Mouse (Mus musculus) left cerebral cortex, adult 2 months (tissue): ENCODE results near the gene Tmem184a. TPM values are rescaled to one million over a fixed set of nuclear protein-coding genes. Genes with fewer than 3 reads are reported as not detected.

Source experiments
- DNase-seq, 2 experiments: peaks; one replicate each; pipeline ENCODE4 v3.0.0; 2021 to 2022; ENCODE audit warnings: low spot score in 2 of 2, mixed read lengths in 1 of 2; ENCODE audit errors: extremely low spot score in 1 of 2
- H3K27ac ChIP-seq: fragments of 200-600 bp; 2 replicates; pipeline ENCODE4 v1.8.1; 2022
- H3K4me3 ChIP-seq: fragments of 200-600 bp; 2 replicates; pipeline ENCODE4 v1.8.1; 2022
- CTCF ChIP-seq: fragments of 200-600 bp; IDR thresholded peaks from 2 replicates; pipeline ENCODE4 v1.8.1; 2022; ENCODE audit warnings: antibody characterized with exemption, mild to moderate bottlenecking, moderate library complexity
- intact Hi-C: fragments of 180-260 bp; cut with DNase I; formaldehyde crosslinking; loops from one replicate; pipeline ENCODE4 v1.15.1; 2025
- total RNA-seq, 2 experiments: library from RNA; stranded (reverse); gene quantifications; 2 replicates each; pipeline ENCODE4 v1.2.3; 2021

Tmem184a gene
- total RNA-seq, 2 experiments from 2014 or later = 0.58 to 0.63 TPM

DNA sequence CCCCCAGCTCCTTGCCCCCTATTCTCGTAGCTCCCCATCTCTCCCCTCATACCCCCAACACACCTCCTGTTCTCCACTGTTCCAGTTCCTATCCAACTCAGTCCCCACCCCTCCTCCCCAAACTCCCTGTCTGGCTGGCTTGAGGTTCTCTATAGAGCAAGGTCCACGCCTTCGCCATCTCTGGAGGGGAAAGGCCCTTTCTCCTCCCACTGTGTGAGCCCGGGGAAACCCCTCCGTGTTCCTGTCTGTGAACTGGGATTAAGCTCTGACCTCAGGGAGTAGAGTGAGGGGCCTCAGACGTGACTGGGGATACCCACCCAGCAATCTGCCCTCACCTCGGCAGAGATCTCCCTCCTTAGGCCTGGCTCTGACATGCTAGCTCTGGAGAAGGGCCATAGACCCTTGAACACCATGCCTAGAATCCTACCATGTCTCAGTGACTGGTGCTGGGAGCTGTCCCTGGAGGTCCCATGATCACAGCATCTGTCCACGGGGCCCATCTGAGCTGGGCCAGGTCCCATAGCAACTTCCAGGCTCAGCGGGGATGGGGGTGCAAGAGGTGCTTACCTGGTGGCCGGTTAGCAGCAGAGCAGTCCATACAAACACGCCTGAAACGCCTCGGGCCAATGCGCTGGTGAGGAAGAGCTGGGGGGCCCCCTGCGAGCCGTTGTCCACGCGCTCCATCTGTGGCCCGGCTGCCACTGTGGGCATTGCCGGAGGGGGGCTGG is 7.2 kb downstream of the Tmem184a start:
- intact Hi-C loops = no loop called here
- no peak for DNase-seq
- Histone ChIP-seq H3K4me3 (no peak overlapping the region), H3K27ac (no peak overlapping the region)
- TF ChIP-seq CTCF = no peak

DNA sequence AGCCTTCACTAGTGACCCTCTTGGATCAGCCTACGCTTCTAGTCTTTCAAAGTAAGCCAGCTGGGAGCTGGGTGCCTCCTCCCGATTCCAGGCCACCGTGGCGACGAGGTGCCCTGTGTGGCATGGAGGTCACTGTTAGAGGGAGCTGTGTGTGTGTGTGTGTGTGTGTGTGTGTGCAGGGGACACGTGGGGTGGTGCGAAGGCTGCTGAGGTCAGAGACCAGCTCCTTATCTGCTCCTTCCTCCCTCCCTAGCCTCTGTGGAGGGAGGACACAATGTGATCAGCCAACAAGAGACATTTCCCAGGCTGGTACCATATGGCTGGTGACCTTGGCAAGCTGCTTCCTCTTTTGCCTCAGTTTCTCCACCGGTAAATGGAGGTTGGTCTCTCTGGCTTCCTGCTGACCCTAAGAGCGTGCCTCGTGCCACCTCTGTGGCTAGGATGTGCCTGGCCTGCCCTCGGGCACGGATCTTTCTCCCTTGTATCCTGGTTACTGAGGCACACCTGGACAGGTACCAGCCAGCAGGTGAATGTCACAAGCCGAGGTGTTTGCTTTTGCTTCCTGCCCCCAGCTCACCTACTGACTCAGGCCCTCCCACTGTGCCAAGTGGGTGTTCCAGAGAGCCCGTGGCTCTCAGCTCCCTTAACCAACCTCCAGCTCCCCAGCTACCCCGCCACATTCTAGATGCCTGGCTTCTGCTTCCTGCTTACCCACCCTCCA is 7.9 kb downstream of the Tmem184a start:
- DNase-seq = no peak
- Histone ChIP-seq H3K27ac (no peak overlapping the region), H3K4me3 (no peak overlapping the region)
- intact Hi-C loops = no loop called here
- no peak for TF ChIP-seq CTCF

DNA sequence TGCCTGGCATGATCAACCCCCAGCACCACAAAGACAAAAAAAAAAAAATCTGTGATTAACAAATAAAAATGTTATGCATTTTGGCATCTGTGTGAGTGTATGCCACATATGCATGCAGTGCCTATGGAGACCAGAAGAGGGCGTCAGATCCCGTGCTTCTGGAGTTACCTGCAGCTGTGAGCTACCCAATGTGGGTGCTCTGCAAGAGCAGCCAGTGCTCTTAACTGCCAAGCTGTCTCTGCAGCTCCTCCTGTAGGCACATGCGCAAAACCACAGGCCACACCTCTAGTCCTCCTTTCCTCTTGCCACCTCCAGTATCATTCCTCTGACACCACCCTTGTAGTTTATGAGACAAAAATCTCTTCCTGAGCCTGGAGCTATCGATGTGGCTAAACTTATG is 10.3 kb downstream of the Tmem184a start:
- intact Hi-C loops = no loop called here
- H3K27ac ChIP-seq = no peak overlapping the region
- no peak for DNase-seq
- peak; percentile 8; the same call in 1 of the 2 replicates for TF ChIP-seq CTCF
- no peak overlapping the region for H3K4me3 ChIP-seq

DNA sequence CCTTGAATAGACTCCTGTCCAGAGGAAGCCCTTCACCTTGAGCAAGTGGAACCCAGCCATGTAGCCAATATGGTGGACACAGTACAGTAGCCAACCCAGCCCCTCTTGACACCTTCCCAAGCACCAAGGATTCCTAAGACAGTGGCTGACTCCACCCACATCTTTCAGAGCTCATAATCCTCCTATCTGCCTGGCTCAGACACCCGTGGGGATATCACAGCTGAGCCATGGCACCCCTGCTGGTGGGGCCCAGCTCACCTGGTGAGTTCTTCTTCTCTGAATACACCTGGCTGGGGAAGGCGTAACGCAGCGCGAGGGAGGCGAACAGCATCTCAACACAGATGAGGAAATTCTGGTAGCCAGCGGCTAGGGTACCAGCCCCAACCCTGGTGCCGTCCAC is 13.8 kb downstream of the Tmem184a start:
- no peak for TF ChIP-seq CTCF
- no peak overlapping the region for H3K27ac ChIP-seq
- H3K4me3 ChIP-seq = no peak overlapping the region
- no peak for DNase-seq
- intact Hi-C loops = no loop called here

DNA sequence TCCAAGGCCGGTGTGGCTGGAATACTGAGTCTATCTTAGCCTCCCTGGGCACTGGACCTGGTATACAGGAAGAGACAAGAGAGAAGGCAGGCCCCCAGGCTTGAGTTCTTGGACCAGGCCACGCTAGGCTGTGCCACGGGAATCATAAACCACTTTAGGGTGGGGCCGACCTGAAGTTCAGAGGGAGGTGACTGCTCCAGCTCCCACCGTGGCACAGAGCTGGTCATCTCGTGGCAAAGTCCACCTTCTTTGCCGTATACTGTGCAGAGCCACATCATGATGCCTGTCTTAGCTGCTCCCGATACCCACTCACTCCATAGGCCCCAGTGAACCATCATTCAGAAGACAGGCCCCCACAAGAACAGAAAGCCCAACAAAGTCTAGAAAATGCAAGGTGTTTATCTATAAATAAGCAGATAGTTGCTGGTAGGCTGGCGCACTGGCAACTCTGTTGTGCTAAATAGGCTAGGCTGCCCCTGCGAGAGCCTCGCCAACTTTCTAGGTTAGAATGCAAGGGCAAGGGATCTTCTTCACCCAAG is 15.1 kb downstream of the Tmem184a start:
- Histone ChIP-seq H3K4me3 (no peak overlapping the region), H3K27ac (no peak overlapping the region)
- intact Hi-C loops = no loop called here
- TF ChIP-seq CTCF = no peak
- DNase-seq = no peak

DNA sequence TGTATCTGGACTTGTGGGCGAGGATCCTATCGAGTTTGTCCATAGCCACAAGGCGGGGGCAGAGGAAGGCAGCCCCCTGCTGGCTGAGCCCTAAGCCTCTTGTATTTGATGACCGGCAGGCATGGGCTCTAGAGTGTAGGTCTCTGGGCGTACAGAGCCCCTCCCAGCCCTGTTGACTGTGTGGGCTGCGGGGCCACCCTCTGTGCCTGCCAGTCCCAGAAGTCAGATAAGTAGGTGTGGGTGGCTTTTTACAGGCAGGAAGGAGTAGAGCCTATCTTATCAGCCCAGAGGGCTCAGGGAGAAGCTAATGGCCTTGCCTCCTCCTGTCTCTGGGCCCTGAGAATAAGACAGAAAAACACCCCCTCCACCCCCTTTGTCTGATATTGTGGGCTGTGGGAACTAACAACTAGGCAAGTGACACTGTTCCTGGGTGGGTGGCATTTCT is 15.6 kb downstream of the Tmem184a start:
- TF ChIP-seq CTCF = no peak
- intact Hi-C loops = no loop called here
- H3K4me3 ChIP-seq = no peak overlapping the region
- no peak overlapping the region for H3K27ac ChIP-seq
- no peak for DNase-seq

DNA sequence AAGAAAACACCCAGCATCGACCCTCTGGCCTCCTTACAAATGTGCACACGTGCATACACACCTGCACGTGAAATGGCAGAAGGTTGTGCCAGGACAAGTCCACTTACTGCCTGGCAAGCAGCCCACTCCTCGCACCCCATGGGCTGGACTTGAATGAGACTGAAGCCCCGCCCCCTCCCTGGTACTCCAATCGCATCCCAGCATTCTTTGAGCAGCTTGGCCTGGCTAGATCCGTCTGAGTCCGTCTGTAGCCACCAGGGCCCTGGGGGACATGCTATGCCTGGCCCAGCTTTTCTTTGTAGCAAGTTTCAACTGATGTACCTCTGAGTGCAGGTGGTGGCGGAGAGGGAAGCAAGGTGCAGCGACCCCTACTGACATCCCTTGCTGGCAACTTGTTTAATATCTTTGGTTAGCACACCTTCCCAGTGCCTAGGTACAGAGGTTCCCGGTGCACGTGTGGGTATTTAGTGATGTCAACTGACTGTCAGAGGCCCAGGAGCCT is 16.1 kb downstream of the Tmem184a start:
- Histone ChIP-seq H3K27ac (no peak overlapping the region), H3K4me3 (no peak overlapping the region)
- DNase-seq = no peak
- TF ChIP-seq CTCF = peak; percentile 25
- intact Hi-C loops = no loop called here

DNA sequence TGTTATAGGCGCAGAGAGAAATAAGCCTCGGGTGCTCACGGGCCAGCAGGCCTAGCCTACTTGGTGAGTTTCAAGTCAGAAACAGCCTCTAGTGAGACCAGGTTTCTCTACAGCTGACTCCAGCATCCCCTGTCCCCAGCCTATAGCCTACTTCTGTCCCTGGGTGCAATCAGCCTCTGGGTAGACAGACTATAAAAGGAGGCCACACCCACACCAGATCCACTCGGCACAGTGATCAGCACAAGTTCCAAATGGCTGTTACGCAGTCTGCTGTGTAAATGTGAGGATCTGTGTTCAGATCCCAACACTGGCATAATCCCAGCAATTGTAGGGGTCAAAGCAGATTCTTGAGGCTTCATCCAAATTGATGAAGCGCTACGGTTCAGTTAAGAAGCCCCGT is 16.6 kb downstream of the Tmem184a start:
- no peak for DNase-seq
- no peak for TF ChIP-seq CTCF
- H3K4me3 ChIP-seq = no peak overlapping the region
- H3K27ac ChIP-seq = no peak overlapping the region
- intact Hi-C loops = no loop called here

DNA sequence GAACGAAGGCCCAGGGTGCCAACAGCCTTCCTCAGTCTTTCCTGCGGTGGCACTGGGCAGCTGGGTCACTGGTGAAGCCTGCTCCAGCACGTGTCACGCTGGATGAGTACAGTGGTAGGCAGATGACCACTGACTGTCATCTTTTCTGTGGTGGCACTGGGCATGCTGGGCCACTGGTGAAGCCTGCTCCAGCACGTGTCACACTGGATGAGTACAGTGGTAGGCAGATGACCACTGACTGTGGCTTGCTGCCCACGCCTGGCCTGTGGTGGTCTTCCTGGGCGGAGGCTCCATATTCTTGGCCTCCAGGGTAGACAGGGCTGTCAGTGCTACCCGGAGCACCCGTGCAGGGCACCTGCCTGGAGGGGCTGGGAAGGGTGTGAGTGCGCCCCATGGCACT is 17.8 kb downstream of the Tmem184a start:
- DNase-seq = no peak
- intact Hi-C loops = no loop called here
- TF ChIP-seq CTCF = no peak
- Histone ChIP-seq H3K4me3 (no peak overlapping the region), H3K27ac (no peak overlapping the region)

DNA sequence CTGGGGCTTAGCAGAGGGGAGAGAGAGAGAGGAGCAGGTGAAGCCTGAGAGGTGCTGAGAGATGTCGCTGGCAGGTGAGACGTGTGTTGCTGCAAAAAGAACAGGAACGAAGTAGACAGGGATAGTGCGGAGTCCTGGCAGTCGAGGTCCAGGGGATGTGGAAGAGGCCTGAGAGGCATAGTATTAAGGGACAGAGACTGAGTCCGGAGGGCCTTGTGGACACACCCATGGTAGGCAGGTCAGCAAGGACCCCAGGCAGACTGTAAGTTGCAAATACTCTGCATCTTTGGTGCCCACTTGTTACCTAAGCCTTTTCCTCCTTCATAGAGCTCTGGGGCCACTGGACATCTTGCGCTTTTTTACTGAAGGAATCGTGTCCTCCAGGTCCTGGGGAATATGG is 18.5 kb downstream of the Tmem184a start:
- Histone ChIP-seq H3K27ac (no peak overlapping the region), H3K4me3 (no peak overlapping the region)
- no peak for DNase-seq
- no peak for TF ChIP-seq CTCF
- intact Hi-C loops = no loop called here

DNA sequence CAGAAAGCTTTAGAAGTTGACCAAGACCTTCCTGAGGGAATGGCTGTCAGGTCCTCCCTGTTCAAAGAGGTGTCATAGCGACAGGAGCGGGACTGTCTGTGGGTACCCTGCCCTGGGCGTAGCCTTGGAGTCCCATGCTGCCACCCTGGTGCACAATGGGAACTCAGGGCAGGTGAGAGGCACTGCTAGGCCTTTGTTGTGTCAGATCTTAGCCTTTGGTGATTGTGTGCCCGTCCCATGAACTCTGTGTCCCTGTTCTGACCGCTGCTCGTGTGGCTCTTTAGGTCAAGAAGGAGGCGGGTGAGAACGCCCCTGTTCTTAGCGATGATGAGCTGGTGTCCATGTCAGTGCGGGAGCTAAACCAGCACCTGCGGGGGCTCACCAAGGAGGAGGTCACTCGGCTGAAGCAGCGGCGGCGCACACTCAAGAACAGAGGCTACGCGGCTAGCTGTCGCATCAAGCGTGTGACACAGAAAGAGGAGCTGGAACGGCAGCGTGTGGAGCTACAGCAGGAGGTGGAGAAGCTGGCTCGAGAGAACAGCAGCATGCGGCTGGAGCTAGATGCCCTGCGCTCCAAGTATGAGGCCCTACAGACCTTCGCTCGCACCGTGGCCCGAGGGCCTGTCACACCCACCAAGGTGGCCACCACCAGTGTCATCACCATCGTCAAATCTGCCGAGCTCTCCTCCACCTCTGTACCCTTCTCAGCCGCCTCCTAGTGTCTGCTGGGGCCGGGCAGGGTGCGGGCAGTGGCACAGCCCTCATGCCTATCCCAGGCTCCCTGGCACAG is 19.7 kb downstream of the Tmem184a start:
- H3K27ac ChIP-seq = no peak overlapping the region
- intact Hi-C loops = no loop called here

DNA sequence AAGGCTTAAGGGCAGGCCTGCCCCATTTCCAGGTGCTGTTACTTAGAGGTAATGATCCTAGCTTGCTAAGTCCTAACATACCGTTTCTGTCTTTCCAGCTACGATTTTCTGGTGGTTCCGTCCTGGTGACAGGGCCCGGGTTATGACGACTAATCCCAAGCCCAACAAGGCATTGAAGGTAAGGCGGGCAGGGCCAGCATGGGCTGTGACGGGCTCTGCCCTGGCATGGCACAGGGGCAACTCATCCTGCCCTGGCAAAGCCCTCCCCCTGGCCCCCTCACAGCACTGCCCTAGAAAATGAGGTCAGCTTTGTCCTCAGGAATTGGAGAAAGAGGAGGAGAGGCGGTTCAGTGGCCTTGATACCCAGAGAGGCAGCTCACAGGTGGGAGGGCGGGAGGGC is 20.7 kb downstream of the Tmem184a start:
- Histone ChIP-seq H3K27ac (no peak overlapping the region), H3K4me3 (no peak overlapping the region)
- intact Hi-C loops = no loop called here
- TF ChIP-seq CTCF = no peak
- DNase-seq = no peak

More for the DNA sequence above, 19.7 kb downstream of the Tmem184a start:
- no peak for DNase-seq
- no peak for TF ChIP-seq CTCF
- H3K4me3 ChIP-seq = no peak overlapping the region
